Mouse (Mus musculus): ENCODE measurements at regions not wholly inside any gene's neighbourhood (a gene's known extent, or its start where the extent isn't known, plus 50 kb on each side); places are given as distances from the start of the nearest gene placed in this dataset.
"Not testable (repeated sequence)": the region's sequence is repeated elsewhere in the genome, so short reads cannot be mapped to it uniquely, and the experiment has no call there.

DNA sequence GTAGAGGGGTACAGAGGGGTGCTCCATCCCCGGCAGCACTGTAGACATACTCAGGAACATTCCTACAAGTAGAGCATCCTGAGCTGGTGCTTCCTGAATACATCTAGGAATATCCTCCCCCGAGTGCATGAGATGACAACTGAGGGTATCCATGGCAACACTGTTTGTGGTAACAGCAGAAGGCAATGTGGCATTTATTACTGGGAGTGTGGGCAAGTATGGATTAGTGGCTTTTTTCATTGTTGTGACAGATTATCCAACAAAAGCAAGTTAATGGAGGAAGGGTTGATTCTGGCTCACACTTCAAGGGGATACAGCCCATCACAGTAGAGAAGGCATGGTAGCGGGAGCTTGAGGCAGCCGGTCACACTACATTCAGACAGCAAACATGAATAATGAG lies 114.0 kb upstream of the Nxpe4 start:
- no peak for DNase-seq (ENCODE audit: low read depth)

DNA sequence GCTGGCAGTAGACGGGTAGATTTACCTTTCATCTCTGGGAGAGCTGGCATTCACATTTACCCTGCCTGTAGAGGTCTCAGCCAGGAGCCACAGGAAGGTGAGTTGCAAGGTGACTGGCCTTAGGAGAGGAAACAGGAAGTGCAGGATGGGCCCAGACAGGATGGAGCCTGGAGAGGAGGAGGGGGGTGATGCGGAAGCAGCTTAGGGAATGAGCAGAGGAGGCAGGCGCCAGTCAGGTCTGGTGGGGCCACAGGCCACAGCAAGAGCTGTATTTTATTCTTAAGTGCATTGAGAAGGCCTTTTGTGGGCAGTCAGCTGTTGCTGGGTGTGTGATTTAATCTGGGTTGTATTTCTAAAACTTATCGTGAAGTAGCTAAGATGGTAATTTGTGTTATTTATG lies 108.2 kb upstream of the Nxpe4 start:
- DNase-seq (ENCODE audit: low read depth) = no peak

DNA sequence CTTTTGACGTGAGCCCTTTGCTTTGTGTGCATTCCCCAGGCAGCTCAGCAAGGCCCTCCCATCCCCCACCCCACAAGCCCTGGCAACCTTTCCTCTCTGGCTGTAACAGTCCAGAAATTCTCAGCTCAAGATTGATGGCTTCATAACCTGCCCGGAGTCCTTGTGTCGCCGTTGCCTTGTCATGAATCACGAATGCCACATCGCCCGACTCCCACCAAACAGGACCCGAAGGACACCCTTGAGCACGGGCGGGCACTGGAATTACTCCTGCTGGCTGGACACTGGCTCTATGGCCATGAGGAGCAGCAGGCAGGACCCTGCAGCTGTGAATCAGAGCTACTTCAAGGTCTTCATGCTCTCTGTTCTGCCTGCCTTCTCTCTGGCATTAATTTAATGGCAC lies 106.6 kb upstream of the Nxpe4 start:
- no peak for DNase-seq (ENCODE audit: low read depth)

DNA sequence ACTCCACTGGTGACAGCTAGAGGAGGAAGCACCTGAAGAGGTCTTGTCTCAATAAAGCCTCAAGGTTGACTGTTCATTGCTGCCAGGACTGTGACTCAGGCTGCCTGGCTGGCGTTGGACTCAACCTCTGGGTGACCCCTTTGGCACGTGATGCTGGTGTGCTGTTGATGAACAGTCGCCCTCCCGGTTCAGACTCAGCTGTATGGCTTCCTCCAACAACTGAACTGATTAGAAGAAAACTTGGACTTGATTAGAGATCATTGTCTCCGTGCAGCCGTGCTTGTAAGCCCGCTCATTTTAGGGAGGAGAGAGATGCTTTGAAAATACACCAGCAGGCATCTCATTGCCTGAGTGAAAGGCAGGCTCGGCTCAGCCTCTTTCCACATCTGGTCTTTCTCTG lies 103.2 kb upstream of the Nxpe4 start:
- no peak for DNase-seq (ENCODE audit: low read depth)

DNA sequence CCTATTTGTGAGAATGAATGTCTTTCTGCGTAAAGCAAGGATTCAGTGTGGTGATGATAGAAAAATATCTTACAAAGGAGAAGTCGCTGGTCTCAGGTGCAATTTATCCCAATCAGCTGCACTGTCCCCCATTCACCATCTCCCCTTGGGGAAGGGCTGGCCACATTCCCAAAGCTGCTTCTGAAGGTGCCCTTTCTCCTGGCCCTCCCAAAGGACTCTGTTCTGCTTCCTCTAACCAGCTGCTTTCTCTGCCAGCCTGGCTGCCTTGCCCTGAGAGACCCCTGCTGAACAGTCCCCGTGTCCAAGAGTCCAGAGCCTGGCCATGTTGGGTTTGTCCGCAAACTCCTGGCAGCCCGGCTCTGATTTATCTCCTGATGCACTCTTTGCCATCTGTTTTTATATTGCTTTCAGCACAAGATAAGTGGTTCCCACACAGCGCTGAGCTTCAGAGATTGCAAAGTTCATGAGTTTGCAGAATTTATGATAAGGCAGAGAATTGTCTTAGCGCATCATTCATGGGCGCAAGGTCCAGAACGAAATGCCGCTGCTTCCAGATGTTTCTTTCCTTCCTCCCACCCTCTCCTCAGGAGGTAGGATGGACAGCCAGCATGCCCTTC lies 102.2 kb upstream of the Nxpe4 start:
- no peak for DNase-seq (ENCODE audit: low read depth)

DNA sequence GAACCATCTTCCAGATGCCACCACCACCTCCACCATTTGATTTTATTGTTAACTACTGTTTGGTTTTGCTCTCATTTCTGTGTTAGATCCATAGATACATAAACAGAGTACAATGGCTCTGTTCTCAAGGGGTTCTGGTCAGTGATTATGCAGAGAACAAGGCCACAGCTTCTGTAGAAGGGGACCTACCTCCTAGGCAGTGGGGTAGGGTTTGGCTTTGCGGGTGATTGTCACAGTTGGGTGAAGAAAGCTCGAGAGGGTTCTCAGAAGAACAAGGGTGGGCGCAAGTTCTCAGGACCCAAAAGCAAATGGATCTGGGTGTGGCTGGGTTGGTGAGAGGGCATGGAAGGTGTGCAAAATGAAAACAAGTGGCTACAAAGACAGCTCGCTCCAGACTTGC lies 100.8 kb upstream of the Nxpe4 start:
- DNase-seq (ENCODE audit: low read depth) = no peak

DNA sequence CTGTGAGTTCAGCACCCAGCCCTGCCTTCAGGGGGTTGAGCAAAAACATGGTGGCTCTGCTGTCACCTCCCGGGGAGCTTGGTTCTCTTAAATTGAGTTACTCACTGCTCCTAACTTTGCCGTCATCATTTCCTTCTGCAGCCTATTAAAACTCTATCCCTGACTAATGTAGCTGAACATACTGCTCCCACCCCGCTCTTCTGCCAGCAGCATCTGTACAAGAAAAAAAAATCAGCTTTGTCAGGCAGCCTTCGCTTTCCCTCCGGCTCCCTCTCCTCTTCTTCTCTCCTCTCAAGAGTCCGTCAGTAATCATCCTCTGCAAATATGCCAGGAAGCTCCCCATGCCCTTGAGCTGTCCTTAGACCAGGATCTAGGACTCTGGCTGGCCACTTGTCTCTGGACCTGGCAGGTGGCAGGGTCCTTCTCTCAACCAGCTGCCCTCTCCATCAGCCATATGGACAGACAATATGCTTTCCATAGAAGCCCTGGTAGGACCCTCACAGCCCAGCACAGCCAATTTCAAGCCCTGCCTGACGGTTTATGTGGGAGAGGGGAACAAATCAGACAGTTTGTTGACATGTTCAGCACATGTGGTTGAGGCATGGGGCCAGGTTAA lies 95.0 kb upstream of the Nxpe4 start:
- no peak for DNase-seq (ENCODE audit: low read depth)

DNA sequence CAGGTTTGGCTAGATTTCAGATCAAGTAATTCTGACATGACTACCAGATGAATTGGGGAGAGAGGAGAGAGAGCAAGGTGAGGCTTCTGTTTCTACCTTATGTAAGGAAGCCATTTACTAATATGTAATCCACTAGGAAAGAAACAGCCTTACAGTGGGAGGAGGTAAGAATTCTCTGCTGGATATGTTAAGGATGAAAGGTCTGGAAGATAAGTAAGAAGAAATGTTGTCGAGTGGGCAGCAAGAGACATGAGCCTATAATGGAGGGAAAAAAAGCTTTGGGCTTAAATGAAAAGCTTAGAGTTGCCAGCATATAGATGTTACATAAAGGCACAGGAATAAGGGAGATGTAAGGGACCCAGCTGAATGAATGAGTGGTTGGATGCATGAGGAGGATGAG lies 89.2 kb upstream of the Nxpe4 start:
- DNase-seq (ENCODE audit: low read depth) = no peak

DNA sequence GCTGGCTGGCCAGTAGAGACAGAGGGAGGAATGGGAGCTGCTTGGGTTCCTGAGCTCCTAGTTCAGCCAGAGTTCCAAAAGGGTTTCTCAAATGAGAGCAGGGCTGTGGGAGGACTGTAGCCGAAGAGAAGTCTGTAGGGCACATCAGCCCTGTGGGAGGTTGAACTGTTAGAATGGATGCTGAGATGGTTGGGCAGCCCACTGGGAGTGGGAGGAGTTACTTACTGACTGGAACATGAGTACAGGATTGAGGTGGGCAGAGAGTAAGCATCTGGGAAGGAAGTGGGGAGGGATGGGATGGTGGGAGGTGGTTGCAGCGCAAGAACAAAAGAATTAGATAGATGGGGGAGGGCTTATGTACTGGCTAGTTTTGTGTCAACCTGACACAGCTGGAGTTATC lies 88.7 kb upstream of the Nxpe4 start:
- no peak for DNase-seq (ENCODE audit: low read depth)

DNA sequence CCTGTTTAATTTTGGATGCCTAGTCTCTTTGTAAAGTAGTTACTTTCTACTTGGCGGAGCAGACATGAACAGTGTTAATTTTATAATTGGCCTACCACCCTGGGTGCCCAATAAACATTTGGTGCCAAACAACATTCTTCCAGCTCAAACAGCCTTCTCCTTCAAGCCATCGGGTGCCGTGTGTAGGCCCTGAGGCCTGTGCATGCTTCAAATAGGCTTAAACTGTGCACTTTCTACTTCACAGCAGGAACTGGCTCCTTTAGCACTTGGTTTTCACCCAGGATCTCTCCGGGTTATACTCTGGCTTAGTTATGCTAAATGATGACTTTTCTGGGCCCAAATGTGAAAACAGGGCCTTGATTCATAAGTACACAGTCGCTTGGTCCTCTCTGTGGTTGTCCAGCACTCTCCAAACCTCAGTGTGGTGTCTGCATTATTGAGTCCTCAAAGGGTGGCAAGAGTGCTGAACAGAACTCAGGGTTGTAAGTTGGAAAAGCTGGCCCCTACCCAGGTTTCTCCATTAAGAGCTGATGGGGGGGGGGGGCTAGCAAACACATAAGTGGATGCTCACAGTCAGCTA lies 86.1 kb upstream of the Nxpe4 start:
- DNase-seq (ENCODE audit: low read depth) = no peak

DNA sequence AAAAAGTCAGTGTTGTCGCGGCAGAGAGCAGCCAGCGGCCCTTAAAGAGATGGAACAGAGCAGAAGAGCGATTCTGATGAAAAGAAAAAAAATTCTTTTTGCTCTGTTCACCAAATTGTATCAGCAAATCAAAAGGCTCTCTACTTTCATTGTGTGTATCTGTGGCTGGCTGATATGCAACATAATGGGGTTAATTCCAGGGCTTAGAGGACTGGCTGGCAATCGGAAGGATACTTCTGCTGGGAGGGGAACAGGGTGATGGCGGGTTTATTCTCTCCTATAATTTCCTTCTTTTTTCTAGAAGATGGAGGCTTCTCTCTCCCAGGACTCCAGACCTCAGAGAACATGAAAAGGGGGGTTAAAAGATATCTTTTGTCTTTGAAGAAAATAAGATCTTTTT lies 79.4 kb upstream of the Nxpe4 start:
- DNase-seq (ENCODE audit: low read depth) = no peak

DNA sequence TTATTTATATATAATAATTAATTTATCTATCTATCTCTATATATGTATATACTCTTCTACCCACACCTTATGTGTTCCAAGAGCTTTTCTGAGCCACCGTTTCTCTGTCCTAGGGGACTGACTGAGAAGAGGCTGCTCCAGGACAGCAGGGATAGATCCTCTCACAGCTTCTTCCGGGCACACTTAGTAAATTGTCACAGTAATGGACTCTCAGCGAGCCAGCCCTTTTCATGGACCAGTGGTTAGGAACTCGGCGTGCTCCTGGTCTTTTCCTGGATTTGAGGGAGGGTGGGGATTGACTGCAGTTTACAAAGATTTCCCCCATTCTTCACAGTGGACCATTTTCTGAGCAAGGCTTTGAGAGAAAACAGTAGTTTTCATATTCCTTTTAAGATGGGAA lies 77.6 kb upstream of the Nxpe4 start:
- not testable (repeated sequence) for DNase-seq (ENCODE audit: low read depth)

DNA sequence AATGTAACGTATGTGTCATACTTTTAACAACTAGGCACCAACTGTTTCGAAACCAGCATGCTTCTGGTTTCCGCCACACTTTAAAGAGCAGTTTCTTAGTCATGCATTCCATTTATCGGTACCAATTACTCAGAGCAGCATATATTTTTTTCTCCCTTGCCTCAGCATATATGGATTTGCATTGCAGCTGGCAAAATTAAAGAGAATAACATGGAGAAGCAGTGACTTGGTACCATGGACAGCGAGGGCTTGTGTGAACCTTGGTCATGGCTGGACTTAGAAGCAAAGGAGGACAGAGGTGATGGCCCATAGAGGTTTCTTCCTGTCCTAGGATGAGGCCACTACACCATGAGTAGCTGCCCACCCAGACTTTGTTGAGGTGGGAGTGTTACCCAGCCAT lies 72.2 kb upstream of the Nxpe4 start:
- DNase-seq (ENCODE audit: low read depth) = no peak

DNA sequence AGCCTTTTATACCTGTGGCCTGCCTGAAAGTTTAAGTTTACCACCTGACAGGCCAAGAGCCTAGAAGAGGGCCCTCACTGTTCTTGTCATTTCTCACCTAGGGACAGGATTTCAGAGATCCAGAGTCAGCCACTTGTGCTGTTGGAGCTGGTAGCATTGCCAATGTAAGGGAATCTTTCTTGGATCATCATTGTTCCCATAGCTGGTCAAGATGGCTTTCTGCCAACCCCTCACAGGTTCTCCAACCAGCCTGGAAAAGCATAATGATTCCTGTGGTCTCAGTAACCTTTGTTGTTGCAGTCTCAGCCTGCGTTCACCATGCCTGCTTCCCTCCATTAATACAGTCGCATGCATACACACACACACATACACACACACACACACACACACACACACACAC lies 67.1 kb upstream of the Nxpe4 start:
- no peak for DNase-seq (ENCODE audit: low read depth)

DNA sequence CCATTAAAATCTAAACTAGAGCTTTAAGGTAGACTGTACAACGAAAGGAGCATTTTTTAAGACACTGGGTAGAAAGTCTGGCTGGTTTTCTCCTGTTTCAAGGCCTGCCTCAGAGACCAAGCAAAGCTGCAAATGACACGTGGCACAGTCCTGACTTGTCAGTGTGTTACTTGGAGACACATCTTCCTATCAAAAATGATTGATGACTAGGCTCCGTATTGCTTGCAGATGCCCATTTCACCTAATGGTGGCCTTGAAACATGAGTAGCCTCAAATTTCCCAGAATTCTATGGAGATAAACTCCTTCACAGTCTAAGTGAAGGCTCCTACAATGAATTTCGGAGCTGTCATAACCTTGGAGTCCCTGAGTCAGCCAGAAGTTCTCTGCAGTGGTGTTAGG lies 62.0 kb upstream of the Nxpe4 start:
- DNase-seq (ENCODE audit: low read depth) = no peak

DNA sequence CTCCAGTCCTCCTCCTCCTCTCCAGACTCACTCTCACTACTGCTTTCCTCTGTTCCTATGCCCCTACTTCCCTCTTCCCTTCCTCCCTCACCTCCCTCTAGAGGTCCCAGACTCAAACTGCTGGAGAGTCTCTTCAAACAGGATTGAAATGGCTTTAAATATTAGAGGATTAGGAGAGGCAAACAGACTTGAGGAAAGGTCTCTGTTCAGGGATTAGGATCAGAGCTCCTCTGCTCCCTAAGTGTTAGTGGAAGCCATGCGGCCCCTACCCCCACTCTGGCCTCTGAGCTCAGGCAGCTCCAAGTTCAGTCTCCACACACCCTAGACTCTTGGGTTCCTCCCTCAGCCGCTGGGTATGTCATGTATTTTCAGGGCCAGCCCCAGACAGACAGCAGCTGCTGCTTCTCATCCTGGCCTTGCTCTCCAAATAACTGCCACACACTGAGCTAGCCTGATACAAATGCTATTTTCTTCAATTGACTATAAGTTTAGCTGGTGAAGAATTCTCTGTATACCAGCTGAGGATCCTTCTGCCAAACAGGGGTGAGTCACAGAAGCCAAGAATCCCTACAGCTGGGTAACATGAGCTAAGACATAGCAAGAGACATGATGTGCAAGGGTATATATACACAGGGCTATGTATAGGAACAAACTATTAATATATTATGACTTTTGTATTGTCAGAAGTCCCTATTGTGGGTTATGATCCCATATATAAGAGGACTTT lies 55.2 kb upstream of the Nxpe4 start:
- DNase-seq (ENCODE audit: low read depth) = no peak

DNA sequence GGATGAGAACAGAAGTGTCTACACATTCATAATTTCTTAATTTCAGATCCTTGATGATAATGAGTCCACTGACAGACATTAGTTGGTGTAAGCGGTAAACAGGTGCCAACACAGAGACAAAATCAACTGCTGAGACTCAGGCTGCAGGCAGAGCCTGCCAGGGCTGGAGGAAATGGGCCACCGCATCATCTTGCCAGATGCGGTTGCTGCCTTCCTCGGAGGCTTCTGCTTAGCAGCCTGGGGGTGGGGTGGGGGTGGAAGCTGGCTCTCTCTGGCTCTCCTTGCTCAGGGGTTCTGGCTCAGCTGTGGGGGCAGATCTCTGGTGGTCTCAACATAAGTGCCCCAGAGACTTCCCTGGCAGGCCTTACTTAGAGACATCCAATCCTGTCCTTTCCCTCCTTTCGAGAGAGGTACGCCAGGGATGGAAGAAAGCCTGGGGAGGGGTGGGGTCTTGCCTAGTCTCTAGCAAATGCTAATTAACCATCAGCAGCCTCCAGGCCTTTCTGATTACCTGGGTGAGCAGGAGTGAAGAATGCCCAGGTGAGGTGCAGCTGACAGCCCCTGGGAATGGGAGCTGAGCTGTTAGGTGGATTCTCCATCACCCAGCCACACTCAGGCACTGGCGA lies 52.7 kb upstream of the Nxpe4 start:
- peak; percentile 2 for DNase-seq (ENCODE audit: low read depth)

DNA sequence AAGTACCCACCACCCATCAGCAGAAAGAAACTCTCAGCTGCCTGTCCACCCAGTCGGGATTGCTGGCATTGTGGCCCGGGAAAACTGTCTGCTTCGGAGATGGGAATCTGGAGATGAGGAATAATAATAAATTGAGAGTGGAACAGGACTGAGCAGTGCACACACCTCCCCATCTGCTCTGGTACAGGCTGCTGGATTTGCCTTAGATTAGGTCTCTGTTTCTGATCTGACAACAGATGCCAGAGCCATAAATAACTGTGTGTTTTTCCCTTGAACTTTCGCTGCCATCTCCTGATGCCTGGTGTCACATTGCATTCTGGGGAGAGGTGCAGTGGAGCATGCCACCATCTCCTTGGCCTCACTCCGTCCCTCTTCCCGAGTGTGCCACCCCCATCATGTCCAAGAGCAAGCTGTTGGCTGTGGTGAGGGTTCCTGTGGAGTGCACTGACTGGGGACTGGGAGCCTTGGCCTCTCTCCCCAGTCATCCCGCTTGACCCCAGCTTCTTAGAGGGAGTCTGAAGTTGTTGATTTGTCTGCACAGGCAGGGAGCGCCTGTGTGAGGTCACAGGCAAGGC lies 50.4 kb upstream of the Nxpe4 start:
- no peak for DNase-seq (ENCODE audit: low read depth)

All from naive thymus-derived CD4-positive, alpha-beta T cell, adult 2 months (primary cell).